Mouse (Mus musculus) CH12.LX (cell line): ENCODE measurements around the gene Npr3. TPM values are rescaled to one million over a fixed set of nuclear protein-coding genes. Genes with fewer than 3 reads are reported as not detected.
"Not testable (repeated sequence)": the region's sequence is repeated elsewhere in the genome, so short reads cannot be mapped to it uniquely, and the experiment has no call there.

Experiments used
- DNase-seq: peaks from one replicate; pipeline ENCODE4 v3.0.0-alpha.2; 2013; ENCODE audit errors: extremely low read depth
- H3K27ac ChIP-seq: 2 replicates; pipeline ENCODE4 v1.5.1; 2012; ENCODE audit warnings: low read depth, mild to moderate bottlenecking, control low read depth, moderate library complexity; ENCODE audit not compliant: insufficient read depth
- H3K27me3 ChIP-seq: replicated peaks from 2 replicates; pipeline ENCODE3; 2012; ENCODE audit warnings: inconsistent platforms
- H3K36me3 ChIP-seq, 2 experiments: replicated peaks in 1 of 2; 2 replicates each; pipeline versions ENCODE3 to v1.6.1; 2012; ENCODE audit warnings: inconsistent platforms in 1 of 2, low read length in 1 of 2, mild to moderate bottlenecking in 1 of 2, mixed read lengths in 1 of 2, moderate library complexity in 1 of 2; ENCODE audit not compliant: control insufficient read depth in 1 of 2, insufficient read depth in 1 of 2
- H3K4me1 ChIP-seq, 2 experiments: 2 replicates each; pipeline ENCODE4 v1.6.1; 2012; ENCODE audit warnings: inconsistent platforms in 1 of 2, moderate library complexity in 1 of 2; ENCODE audit not compliant: insufficient read depth in 2 of 2, control insufficient read depth in 1 of 2
- H3K4me2 ChIP-seq: 2 replicates; pipeline ENCODE4 v1.6.1; 2012; ENCODE audit warnings: low read depth, mild to moderate bottlenecking, control low read depth; ENCODE audit not compliant: poor library complexity, insufficient read depth, severe bottlenecking
- H3K4me3 ChIP-seq, 3 experiments: fragments of 150-350 bp in 1 of 3; sonication (generic) in 1 of 3; replicated peaks in 1 of 3; 2 replicates each; pipeline versions ENCODE3 to v1.5.1; 2011 to 2012; ENCODE audit warnings: low read depth in 2 of 3, low read length in 2 of 3, mild to moderate bottlenecking in 2 of 3, moderate library complexity in 2 of 3, control low read depth in 1 of 3, improper control_type of control experiment in 1 of 3, inconsistent platforms in 1 of 3, mixed read lengths in 1 of 3; ENCODE audit not compliant: poor library complexity in 1 of 3
- H3K79me2 ChIP-seq: replicated peaks from 2 replicates; pipeline ENCODE4 v1.6.1; 2012; ENCODE audit warnings: mild to moderate bottlenecking, moderate library complexity; ENCODE audit not compliant: control insufficient read depth, poor library complexity, insufficient read depth, severe bottlenecking; ENCODE audit errors: extremely low read depth
- H3K9ac ChIP-seq: 2 replicates; pipeline ENCODE4 v1.6.1; 2012; ENCODE audit warnings: low read depth, mild to moderate bottlenecking, control low read depth, moderate library complexity; ENCODE audit not compliant: insufficient read depth
- H3K9me3 ChIP-seq: replicated peaks from 2 replicates; pipeline ENCODE3; 2012; ENCODE audit warnings: low read length, inconsistent platforms, mixed read lengths
- BHLHE40 ChIP-seq: IDR thresholded peaks from 2 replicates; pipeline ENCODE4 v1.6.1; 2011; ENCODE audit warnings: mild to moderate bottlenecking, low read depth, low read length, improper control_type of control experiment
- CTCF ChIP-seq, 2 experiments: IDR thresholded peaks in 1 of 2; conservative IDR thresholded peaks in 1 of 2; 2 replicates each; pipeline ENCODE4 v1.5.1; 2011 to 2012; ENCODE audit warnings: low read depth in 2 of 2, low read length in 2 of 2, improper control_type of control experiment in 1 of 2, inconsistent platforms in 1 of 2, mild to moderate bottlenecking in 1 of 2, moderate library complexity in 1 of 2
- E2F4 ChIP-seq: IDR thresholded peaks from 2 replicates; pipeline ENCODE4 v1.6.1; 2011; ENCODE audit warnings: low read depth, low read length, improper control_type of control experiment; ENCODE audit not compliant: insufficient replicate concordance
- ELF1 ChIP-seq: IDR thresholded peaks from 2 replicates; pipeline ENCODE4 v1.6.1; 2014; ENCODE audit warnings: low read depth, mild to moderate bottlenecking, inconsistent platforms, low read length, improper control_type of control experiment
- EP300 ChIP-seq: IDR thresholded peaks from 2 replicates; pipeline ENCODE4 v1.6.1; 2011; ENCODE audit warnings: low read length, improper control_type of control experiment
- ETS1 ChIP-seq: conservative IDR thresholded peaks from 2 replicates; pipeline ENCODE4 v1.6.1; 2012; ENCODE audit warnings: low read depth, mild to moderate bottlenecking, inconsistent platforms, low read length, improper control_type of control experiment, moderate library complexity
- HCFC1 ChIP-seq: IDR thresholded peaks from 2 replicates; pipeline ENCODE4 v1.6.1; 2012; ENCODE audit warnings: low read depth, mild to moderate bottlenecking, inconsistent platforms, low read length, improper control_type of control experiment
- JUN ChIP-seq: IDR thresholded peaks from 2 replicates; pipeline ENCODE4 v1.6.1; 2011; ENCODE audit warnings: low read depth, mild to moderate bottlenecking, low read length, improper control_type of control experiment, moderate library complexity; ENCODE audit not compliant: insufficient read depth
- KAT2A ChIP-seq: IDR thresholded peaks from 2 replicates; pipeline ENCODE4 v1.6.1; 2012; ENCODE audit warnings: low read length, improper control_type of control experiment, inconsistent platforms; ENCODE audit not compliant: insufficient replicate concordance
- MAX ChIP-seq: IDR thresholded peaks from 2 replicates; pipeline ENCODE4 v1.6.1; 2011; ENCODE audit warnings: low read length, improper control_type of control experiment
- MEF2A ChIP-seq: IDR thresholded peaks from 2 replicates; pipeline ENCODE4 v1.6.1; 2014; ENCODE audit warnings: low read depth, mild to moderate bottlenecking, inconsistent platforms, low read length, improper control_type of control experiment, borderline replicate concordance
- MXI1 ChIP-seq: IDR thresholded peaks from 2 replicates; pipeline ENCODE4 v1.6.1; 2011; ENCODE audit warnings: mild to moderate bottlenecking, low read depth, low read length, improper control_type of control experiment
- NELFE ChIP-seq: IDR thresholded peaks from 2 replicates; pipeline ENCODE4 v1.6.1; 2011; ENCODE audit warnings: low read depth, low read length, improper control_type of control experiment
- NRF1 ChIP-seq: IDR thresholded peaks from 2 replicates; pipeline ENCODE4 v1.6.1; 2014; ENCODE audit warnings: low read depth, mild to moderate bottlenecking, inconsistent platforms, low read length, improper control_type of control experiment, moderate library complexity
- PAX5 ChIP-seq: IDR thresholded peaks from 2 replicates; pipeline ENCODE4 v1.6.1; 2012; ENCODE audit warnings: low read length, inconsistent platforms, mixed read lengths
- POLR2AphosphoS2 ChIP-seq: IDR thresholded peaks from 2 replicates; pipeline ENCODE4 v1.6.1; 2011; ENCODE audit warnings: low read depth, low read length, improper control_type of control experiment
- RCOR1 ChIP-seq: conservative IDR thresholded peaks from 2 replicates; pipeline ENCODE4 v1.6.1; 2012; ENCODE audit warnings: low read depth, mild to moderate bottlenecking, inconsistent platforms, low read length, improper control_type of control experiment
- SMC3 ChIP-seq: IDR thresholded peaks from 2 replicates; pipeline ENCODE4 v1.6.1; 2011; ENCODE audit warnings: low read depth, low read length, improper control_type of control experiment
- TBP ChIP-seq: conservative IDR thresholded peaks from 2 replicates; pipeline ENCODE4 v1.6.1; 2011; ENCODE audit warnings: low read depth, low read length, improper control_type of control experiment
- TCF12 ChIP-seq: IDR thresholded peaks from 2 replicates; pipeline ENCODE4 v1.6.1; 2014; ENCODE audit warnings: low read depth, mild to moderate bottlenecking, inconsistent platforms, low read length, improper control_type of control experiment
- UBTF ChIP-seq: IDR thresholded peaks from 2 replicates; pipeline ENCODE4 v1.6.1; 2012; ENCODE audit warnings: low read depth, mild to moderate bottlenecking, inconsistent platforms, low read length, improper control_type of control experiment, moderate library complexity
- USF1 ChIP-seq: IDR thresholded peaks from 2 replicates; pipeline ENCODE4 v1.6.1; 2014; ENCODE audit warnings: low read depth, mild to moderate bottlenecking, inconsistent platforms, low read length, improper control_type of control experiment
- USF2 ChIP-seq: conservative IDR thresholded peaks from 2 replicates; pipeline ENCODE4 v1.6.1; 2011; ENCODE audit warnings: low read depth, low read length, improper control_type of control experiment
- ZKSCAN1 ChIP-seq: IDR thresholded peaks from 2 replicates; pipeline ENCODE4 v1.6.1; 2012; ENCODE audit warnings: low read depth, inconsistent platforms, low read length, improper control_type of control experiment, borderline replicate concordance
- ZNF384 ChIP-seq: IDR thresholded peaks from 2 replicates; pipeline ENCODE4 v1.6.1; 2012; ENCODE audit warnings: low read depth, low read length, improper control_type of control experiment, inconsistent platforms
- dilution Hi-C: fragments of 300-500 bp; cut with MboI; formaldehyde crosslinking; loops from 2 replicates; pipeline ENCODE4 v1.14.3; 2020; ENCODE audit warnings: low sequenced_read_pairs; ENCODE audit not compliant: extremely low pct_unique_long_range_greater_than_20kb, extremely low pct_ligation_motif_present
- in situ Hi-C: fragments of 300-500 bp; cut with MboI; formaldehyde crosslinking; loops from 3 replicates; pipeline ENCODE4 v1.14.3; 2019; ENCODE audit warnings: low sequenced_read_pairs, low pct_ligation_motif_present, low pct_unique_long_range_greater_than_20kb, mixed read lengths
- polyA plus RNA-seq: library from polyadenylated mRNA; unstranded; fragments of >175 nt; gene quantifications from 2 replicates; pipeline ENCODE4 v1.2.1, GENCODE M21; 2012; ENCODE audit warnings: low read depth; ENCODE audit not compliant: insufficient read length
- total RNA-seq, 2 experiments: library from RNA; depleted of rRNA; stranded (reverse); fragments of 300-350 nt in 1 of 2; fragments of >200 nt in 1 of 2; gene quantifications; 2 replicates each; pipeline ENCODE4 v1.2.3; 2012 to 2014

The Npr3 gene
- total and polyA plus RNA-seq, 3 experiments, result not detected

DNA sequence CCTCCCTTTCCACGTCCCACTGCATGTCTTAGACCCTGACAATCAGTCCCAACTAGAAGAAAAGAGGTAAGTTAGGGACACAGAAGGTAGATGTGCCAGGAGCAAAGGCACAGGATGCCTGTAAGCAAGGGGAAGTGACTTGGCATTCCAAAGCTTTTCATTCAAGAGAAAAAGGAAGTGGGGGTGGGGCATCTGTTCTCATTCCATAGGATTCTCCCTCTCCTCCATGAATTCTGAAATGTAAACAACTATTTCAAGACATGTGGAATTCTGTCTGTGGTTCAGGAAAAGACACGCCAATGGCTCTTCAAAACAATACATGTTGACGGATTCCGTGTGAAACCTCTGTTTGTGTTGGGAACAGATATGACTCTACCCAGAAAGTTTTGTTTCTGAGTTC is 65.3 kb downstream of the Npr3 start:
- no peak for TF ChIP-seq EP300
- TF ChIP-seq JUN, result no peak
- TF ChIP-seq E2F4, result no peak
- no peak for TF ChIP-seq RCOR1
- TF ChIP-seq CTCF (conservative IDR thresholded peaks at IDR 0.05 in 1 of 2, IDR thresholded peaks at IDR 0.05 in 1 of 2; ENCODE audit: low read depth in 2 of 2, low read length in 2 of 2), result no peak
- no peak for TF ChIP-seq TBP
- no peak for TF ChIP-seq BHLHE40
- no peak for TF ChIP-seq NRF1
- no peak for TF ChIP-seq ELF1
- TF ChIP-seq TCF12, result no peak
- no peak for TF ChIP-seq MXI1
- no peak for TF ChIP-seq USF1
- no peak for TF ChIP-seq ZKSCAN1
- no peak for TF ChIP-seq USF2
- TF ChIP-seq MEF2A, result no peak
- no peak for TF ChIP-seq POLR2AphosphoS2
- TF ChIP-seq HCFC1, result no peak
- TF ChIP-seq ETS1, result no peak
- TF ChIP-seq SMC3, result no peak
- no peak overlapping the region for H3K4me2 ChIP-seq
- dilution Hi-C loops (no loop called here), in situ Hi-C loops (no loop called here)
- no peak overlapping the region for H3K27ac ChIP-seq
- H3K9me3 ChIP-seq, result no peaks in the 10 kb centered on the region
- H3K79me2 ChIP-seq, result no peaks in the 10 kb centered on the region
- no peak overlapping the region for H3K9ac ChIP-seq
- no peaks in the 10 kb centered on the region for H3K27me3 ChIP-seq
- H3K4me3 ChIP-seq, result no peak overlapping the region
- H3K4me1 ChIP-seq, result no peaks in the 10 kb centered on the region
- no peaks in the 10 kb centered on the region for H3K36me3 ChIP-seq
- DNase-seq, result no peak

DNA sequence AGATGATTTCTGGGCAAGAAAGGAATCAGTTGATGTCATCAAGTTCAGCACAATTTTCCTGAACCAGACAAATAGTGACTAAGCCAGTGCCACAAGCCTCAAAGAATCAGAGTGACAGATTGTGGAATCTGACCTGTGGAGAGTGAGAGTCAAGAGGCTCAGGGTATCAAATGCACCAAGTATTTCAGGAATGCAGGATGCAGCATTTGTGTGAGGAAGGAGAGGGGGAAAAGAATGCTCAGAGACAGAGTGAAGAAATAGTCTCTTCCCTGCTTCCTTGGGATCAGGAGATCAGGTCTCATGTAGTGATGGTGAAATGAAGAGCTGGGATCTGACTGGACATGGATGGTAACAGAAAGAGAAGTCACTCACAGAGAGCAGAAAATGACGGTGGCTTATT is 71.2 kb downstream of the Npr3 start:
- in situ Hi-C loops, result no loop called here
- H3K27ac ChIP-seq, result no peak overlapping the region
- no peak for TF ChIP-seq JUN
- no peak for TF ChIP-seq UBTF
- TF ChIP-seq ZKSCAN1, result no peak
- no peak for TF ChIP-seq PAX5
- TF ChIP-seq NELFE, result no peak
- no peak for TF ChIP-seq MEF2A
- TF ChIP-seq KAT2A, result no peak
- no peak for TF ChIP-seq ZNF384
- no peak for TF ChIP-seq NRF1
- no peak for TF ChIP-seq E2F4
- TF ChIP-seq TBP, result no peak
- TF ChIP-seq MAX, result no peak
- H3K9me3 ChIP-seq, result no peaks in the 10 kb centered on the region
- H3K4me1 ChIP-seq, result no peaks in the 10 kb centered on the region
- H3K79me2 ChIP-seq, result no peaks in the 10 kb centered on the region
- H3K9ac ChIP-seq, result no peak overlapping the region
- H3K36me3 ChIP-seq, result no peaks in the 10 kb centered on the region
- H3K4me3 ChIP-seq, result no peak overlapping the region
- dilution Hi-C loops, result no loop called here
- no peak overlapping the region for H3K4me2 ChIP-seq
- no peak for DNase-seq
- no peaks in the 10 kb centered on the region for H3K27me3 ChIP-seq

DNA sequence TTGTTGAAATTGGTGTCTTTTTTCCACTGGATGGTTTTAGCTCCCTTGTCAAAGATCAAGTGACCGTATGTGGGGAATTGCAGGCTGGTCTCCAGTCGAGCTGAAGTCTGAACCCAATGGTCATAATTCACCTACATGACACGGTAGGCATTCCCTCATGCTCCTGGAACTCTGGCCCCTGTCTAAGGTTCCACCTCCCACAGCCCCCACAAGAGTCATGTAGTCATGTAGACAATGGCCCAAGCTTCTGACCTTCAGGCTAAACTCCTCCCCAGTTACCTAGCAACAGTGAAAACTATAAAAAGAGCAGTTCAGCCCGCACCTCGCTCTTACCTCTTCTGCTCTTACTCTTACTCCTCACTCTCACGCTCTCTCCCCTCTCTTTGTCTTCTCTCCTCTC is 84.7 kb downstream of the Npr3 start:
- DNase-seq, H3K27ac ChIP-seq, H3K4me2 ChIP-seq, H3K9me3 ChIP-seq, H3K27me3 ChIP-seq, in situ Hi-C loops, H3K36me3 ChIP-seq, dilution Hi-C loops, H3K9ac ChIP-seq, H3K4me3 ChIP-seq, H3K79me2 ChIP-seq, H3K4me1 ChIP-seq: not testable (repeated sequence)
